Mouse (Mus musculus): ENCODE results near the gene Uox.

Uox gene

GRCm38 (mm10) chr3:146681696-146682095 is 111.5 kb downstream of the Uox start:
- no peak for DNase-seq (ENCODE audit: extremely low spot score, low spot score)

Data from neural tube, embryonic 10.5 days (tissue).